Mouse (Mus musculus) kidney, embryonic 14.5 days (tissue): ENCODE measurements around the gene Akap2. TPM values are rescaled to one million over a fixed set of nuclear protein-coding genes. Genes with fewer than 3 reads are reported as not detected.

Experiments used
- ATAC-seq: fragments of 200-750 bp; cut with Nextera tagmentation; 2 replicates; pipeline ENCODE4 v1.8.0; 2017; ENCODE audit warnings: moderate number of reproducible peaks, mild to moderate bottlenecking, moderate TSS enrichment, moderate library complexity; ENCODE audit not compliant: low FRiP score, low TSS enrichment
- H3K27ac ChIP-seq: fragments of 300-500 bp; sonication (generic); 2 replicates; pipeline ENCODE4 v1.5.1; 2014; ENCODE audit warnings: low read depth, mild to moderate bottlenecking, low read length, moderate library complexity, mixed read lengths
- H3K27me3 ChIP-seq: fragments of 300-500 bp; sonication (generic); 2 replicates; pipeline ENCODE4 v1.6.1; 2014; ENCODE audit warnings: mild to moderate bottlenecking, low read length; ENCODE audit not compliant: control insufficient read depth, insufficient read depth
- H3K36me3 ChIP-seq: fragments of 300-500 bp; sonication (generic); 2 replicates; pipeline ENCODE4 v1.6.1; 2014; ENCODE audit warnings: low read length, mixed read lengths; ENCODE audit not compliant: control insufficient read depth, insufficient read depth
- H3K4me1 ChIP-seq: fragments of 300-500 bp; sonication (generic); 2 replicates; pipeline ENCODE4 v1.6.1; 2014; ENCODE audit warnings: low read length, mixed read lengths; ENCODE audit not compliant: control insufficient read depth, insufficient read depth
- H3K4me2 ChIP-seq: fragments of 300-500 bp; sonication (generic); replicated peaks from 2 replicates; pipeline ENCODE4 v1.6.1; 2014; ENCODE audit warnings: low read depth, mild to moderate bottlenecking, low read length
- H3K4me3 ChIP-seq: fragments of 300-500 bp; sonication (generic); 2 replicates; pipeline ENCODE4 v1.5.1; 2014; ENCODE audit warnings: mild to moderate bottlenecking, low read length
- H3K9ac ChIP-seq: fragments of 300-500 bp; sonication (generic); 2 replicates; pipeline ENCODE4 v1.6.1; 2014; ENCODE audit warnings: low read depth, mild to moderate bottlenecking, low read length, moderate library complexity
- H3K9me3 ChIP-seq: fragments of 300-500 bp; sonication (generic); 2 replicates; pipeline ENCODE4 v1.6.1; 2016; ENCODE audit warnings: low read length; ENCODE audit not compliant: control insufficient read depth
- WGBS: fragments of 180-500 bp; shearing (Covaris S2); extraction: QIAGEN DNeasy Blood & Tissue Kit; methylation state at CpG from one replicate; pipeline ENCODE4 v1.1.7; 2014; 5-methylcytosine and 5-hydroxymethylcytosine counted together
- polyA plus RNA-seq: library from polyadenylated mRNA; unstranded; fragments of >200 nt; fragmentation: Nextera tagmentation; extraction: Ambion mirVana; gene quantifications from 2 replicates; pipeline ENCODE4 v1.2.1, GENCODE M21; 2014

Akap2 gene
- polyA plus RNA-seq, 1 experiment from 2014 or later = 24.0 TPM

DNA sequence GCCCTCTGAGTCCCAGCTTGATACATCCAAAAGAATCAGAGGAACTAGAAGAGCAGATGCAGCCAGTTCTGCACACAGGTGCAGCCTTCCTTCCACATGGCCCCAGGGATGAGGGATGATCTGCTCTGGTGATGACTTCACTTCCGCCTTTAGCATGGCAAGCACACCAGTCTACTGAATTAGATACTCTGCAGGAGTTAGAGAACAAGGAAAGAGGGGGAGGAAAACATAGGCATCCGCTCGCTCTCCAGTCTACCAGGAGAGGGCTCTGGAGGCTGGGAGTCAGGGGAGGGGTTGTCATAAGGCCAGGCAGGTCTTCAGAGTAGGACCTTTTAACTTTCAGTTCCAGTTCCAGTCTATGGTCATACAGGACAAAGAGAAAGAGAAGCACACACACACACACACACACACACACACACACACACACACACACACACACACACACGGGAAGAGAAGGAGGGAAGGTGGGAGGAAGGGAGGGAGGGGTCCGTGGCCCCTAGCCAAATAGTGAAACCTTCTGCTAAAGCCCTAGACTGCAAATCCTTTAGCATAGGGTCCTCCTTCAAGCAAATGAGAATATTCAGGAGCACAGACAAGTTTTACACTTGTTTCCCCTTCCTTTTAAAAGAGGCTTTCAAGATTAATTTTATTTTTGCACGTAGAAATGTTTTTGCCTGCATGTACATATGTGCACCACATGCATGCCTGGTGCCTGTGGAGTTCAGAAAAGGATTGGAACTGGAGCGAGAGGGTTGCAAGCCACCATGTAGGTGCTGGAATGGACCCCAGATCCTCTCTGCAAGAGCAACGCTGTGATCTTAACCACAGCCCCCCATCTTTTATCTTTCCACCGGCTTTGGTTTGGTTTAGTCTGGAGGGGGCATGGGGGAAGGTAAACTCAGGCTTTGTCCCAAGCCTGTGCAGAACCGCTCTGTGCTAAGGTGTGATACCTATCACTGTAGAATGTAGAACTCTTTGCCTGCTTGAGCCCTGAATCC lies 197.0 kb downstream of the Akap2 start:
- H3K4me1 ChIP-seq = peaks cover 4% of the 10 kb centered on the region; the same call in 1 of the 2 replicates
- H3K9me3 ChIP-seq = no peaks in the 10 kb centered on the region
- no peaks in the 10 kb centered on the region for H3K27me3 ChIP-seq
- 79% methylated on average over 10 of the region's 10 CpGs for WGBS
- H3K36me3 ChIP-seq = no peaks in the 10 kb centered on the region
- no peak overlapping the region for H3K27ac ChIP-seq
- no peak overlapping the region for H3K4me2 ChIP-seq
- no peak overlapping the region for H3K4me3 ChIP-seq
- ATAC-seq = no peak
- H3K9ac ChIP-seq = no peak overlapping the region

DNA sequence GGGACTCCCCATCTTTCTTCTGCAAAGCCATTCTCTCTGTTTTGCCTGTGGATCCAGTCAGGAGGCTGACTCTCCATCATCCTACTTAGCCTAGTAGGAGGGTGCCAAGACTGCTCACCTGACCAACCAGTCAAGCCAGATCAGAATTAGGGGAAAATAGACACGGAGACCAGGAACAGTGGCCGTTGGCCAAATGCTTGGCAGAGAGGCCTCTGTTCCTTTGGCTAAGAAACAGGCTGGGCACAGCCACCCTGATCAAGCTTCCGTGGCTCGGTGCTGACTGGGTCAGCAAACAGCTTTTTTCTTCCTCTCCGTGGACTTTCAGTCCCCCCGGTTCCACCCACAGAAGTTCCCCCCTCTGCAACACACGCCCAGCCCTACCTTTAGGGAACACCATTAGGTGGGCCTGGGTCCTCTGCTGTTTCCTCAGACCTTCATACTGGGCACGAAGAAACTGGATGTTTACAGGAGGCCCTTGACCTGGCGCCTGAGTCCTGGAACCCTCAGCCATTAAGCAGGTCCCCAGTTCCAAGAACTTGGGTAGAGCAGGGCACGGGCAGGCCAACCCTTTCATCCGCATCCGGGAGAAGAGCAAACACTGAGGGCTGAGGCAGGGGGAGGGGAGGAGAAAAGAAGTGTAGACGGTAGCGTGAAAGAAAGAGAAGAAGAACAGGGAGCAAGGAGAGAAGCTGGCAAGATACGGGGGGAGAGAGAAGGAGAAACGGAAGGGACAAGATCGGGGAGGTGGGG lies 197.9 kb downstream of the Akap2 start:
- 0 out of 2 replicates have a peak overlapping the region, but pooled peaks have one; percentile 24 for H3K27ac ChIP-seq
- H3K36me3 ChIP-seq = no peaks in the 10 kb centered on the region
- H3K9me3 ChIP-seq = no peaks in the 10 kb centered on the region
- peak overlapping the region; percentile 36 for H3K4me2 ChIP-seq
- ATAC-seq = no peak
- peaks cover 4% of the 10 kb centered on the region; the same call in 1 of the 2 replicates for H3K4me1 ChIP-seq
- WGBS = 36% methylated on average over 17 of the region's 17 CpGs
- no peaks in the 10 kb centered on the region for H3K27me3 ChIP-seq
- H3K9ac ChIP-seq = peak overlapping the region; percentile 8; the same call in 1 of the 2 replicates
- peak overlapping the region; percentile 15 for H3K4me3 ChIP-seq

DNA sequence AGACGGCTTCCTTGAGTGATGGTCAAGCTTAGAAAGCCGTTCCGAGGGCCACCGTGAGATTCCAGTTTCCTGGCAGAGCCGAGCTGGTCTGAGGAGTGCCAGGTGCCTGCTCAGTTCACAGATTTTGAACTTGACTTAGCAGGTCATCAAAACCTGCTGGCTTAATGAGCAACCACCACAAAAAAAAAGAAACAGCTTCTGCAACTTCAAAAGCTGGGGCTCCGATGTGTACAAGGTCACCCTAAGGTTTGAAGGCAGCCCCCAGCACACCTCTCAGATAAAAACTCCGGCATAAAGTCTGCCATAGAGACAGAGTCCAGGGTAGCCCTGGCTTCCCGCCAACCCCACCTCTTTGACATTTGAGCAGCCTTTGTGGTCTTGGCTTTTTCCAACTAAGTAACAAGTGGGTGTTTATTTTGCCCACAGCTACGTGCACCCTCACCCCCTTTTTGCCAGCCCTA lies 198.8 kb downstream of the Akap2 start, which contains the start of gene D630039A03Rik:
Gene D630039A03Rik, minus strand, starts transcription at position 97 of the 461 bp plus-strand sequence.
- H3K4me3 ChIP-seq = peak within 1 kb of the TSS; percentile 15
- no peaks in the 10 kb centered on the region for H3K9me3 ChIP-seq
- peak within 1 kb of the TSS; percentile 36 for H3K4me2 ChIP-seq
- H3K9ac ChIP-seq = peak within 1 kb of the TSS; percentile 8
- peaks cover 4% of the 10 kb centered on the region; the same call in 1 of the 2 replicates for H3K4me1 ChIP-seq
- H3K36me3 ChIP-seq = no peaks in the 10 kb centered on the region
- ATAC-seq = no peak
- no peaks in the 10 kb centered on the region for H3K27me3 ChIP-seq
- H3K27ac ChIP-seq = 0 out of 2 replicates have a peak within 1 kb of the TSS, but pooled peaks have one; percentile 24
- 11% methylated on average over 9 of the region's 9 CpGs for WGBS

GRCm38 (mm10) chr4:57916711-57917110 lies 199.3 kb downstream of the Akap2 start:
- Histone ChIP-seq H3K36me3 (no peaks in the 10 kb centered on the region), H3K9me3 (no peaks in the 10 kb centered on the region), H3K4me2 (no peak overlapping the region), H3K27ac (no peak overlapping the region), H3K4me1 (peaks cover 4% of the 10 kb centered on the region; the same call in 1 of the 2 replicates), H3K4me3 (no peak overlapping the region), H3K9ac (no peak overlapping the region), H3K27me3 (no peaks in the 10 kb centered on the region)
- no peak for ATAC-seq
- WGBS = 64% methylated on average over 4 of the region's 4 CpGs

GRCm38 (mm10) chr4:57919494-57920423 lies 202.3 kb downstream of the Akap2 start:
- Histone ChIP-seq H3K36me3 (no peaks in the 10 kb centered on the region), H3K27ac (no peak overlapping the region), H3K9ac (no peak overlapping the region), H3K9me3 (no peaks in the 10 kb centered on the region), H3K27me3 (no peaks in the 10 kb centered on the region), H3K4me1 (peaks cover 6% of the 10 kb centered on the region; the same call in 1 of the 2 replicates), H3K4me2 (0 out of 2 replicates have a peak overlapping the region, but pooled peaks have one; percentile 2), H3K4me3 (no peak overlapping the region)
- ATAC-seq = peak; percentile 47; the same call in 1 of the 2 replicates
- 8% methylated on average over 8 of the region's 8 CpGs for WGBS

DNA sequence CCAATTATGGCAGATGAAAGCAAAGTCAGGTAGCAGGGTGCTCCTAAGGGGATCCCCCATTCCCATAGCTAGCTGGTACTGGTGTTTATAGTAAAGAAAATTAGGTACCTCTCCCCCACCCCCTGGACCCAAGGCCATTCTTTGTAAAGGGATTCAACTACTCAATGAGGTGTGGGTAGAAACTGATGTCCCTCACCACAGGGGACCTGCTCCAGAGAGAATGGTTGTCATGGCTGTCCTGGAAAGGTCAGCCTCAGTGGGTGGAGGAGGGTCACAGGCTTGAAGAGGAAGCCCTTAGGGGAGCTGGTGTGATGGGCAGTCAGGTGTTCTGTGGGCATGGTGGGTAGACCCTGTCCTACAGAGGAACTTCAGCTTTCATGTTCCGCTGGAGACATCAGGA lies 203.1 kb downstream of the Akap2 start:
- no peak overlapping the region for H3K4me2 ChIP-seq

DNA sequence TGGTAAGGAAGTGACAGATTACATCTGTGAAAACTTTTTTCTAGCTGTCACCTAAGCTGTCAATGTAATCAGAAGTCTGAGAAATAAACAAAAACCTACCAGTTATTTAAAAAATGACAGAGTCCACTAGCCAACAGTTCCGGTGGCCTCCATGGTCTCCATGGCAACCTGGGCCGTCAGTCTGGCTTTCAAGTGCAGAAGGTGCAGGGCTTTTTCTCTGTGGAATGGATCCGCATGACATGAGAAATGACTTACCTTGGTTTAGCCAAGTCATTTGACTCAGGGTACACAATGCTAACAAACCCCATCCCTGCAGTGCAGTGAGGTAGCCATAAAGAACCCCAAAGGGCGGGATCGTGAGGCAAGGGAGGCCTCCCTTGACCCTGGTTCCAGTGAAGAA lies 204.7 kb downstream of the Akap2 start:
- Histone ChIP-seq H3K27me3 (no peaks in the 10 kb centered on the region), H3K36me3 (no peaks in the 10 kb centered on the region), H3K4me1 (0 out of 2 replicates have a peak, but pooled peaks cover 3% of the 10 kb centered on the region), H3K4me3 (no peak overlapping the region), H3K9me3 (no peaks in the 10 kb centered on the region), H3K9ac (no peak overlapping the region), H3K4me2 (no peak overlapping the region), H3K27ac (no peak overlapping the region)
- WGBS = 49% methylated on average over 5 of the region's 5 CpGs
- no peak for ATAC-seq

More for the DNA sequence above, 203.1 kb downstream of the Akap2 start:
- no peak for ATAC-seq
- Histone ChIP-seq H3K27me3 (no peaks in the 10 kb centered on the region), H3K4me3 (no peak overlapping the region), H3K36me3 (no peaks in the 10 kb centered on the region), H3K27ac (no peak overlapping the region), H3K9ac (no peak overlapping the region), H3K4me1 (peaks cover 4% of the 10 kb centered on the region; the same call in 1 of the 2 replicates), H3K9me3 (no peaks in the 10 kb centered on the region)
- 100% methylated on average over 1 of the region's 1 CpGs for WGBS

DNA sequence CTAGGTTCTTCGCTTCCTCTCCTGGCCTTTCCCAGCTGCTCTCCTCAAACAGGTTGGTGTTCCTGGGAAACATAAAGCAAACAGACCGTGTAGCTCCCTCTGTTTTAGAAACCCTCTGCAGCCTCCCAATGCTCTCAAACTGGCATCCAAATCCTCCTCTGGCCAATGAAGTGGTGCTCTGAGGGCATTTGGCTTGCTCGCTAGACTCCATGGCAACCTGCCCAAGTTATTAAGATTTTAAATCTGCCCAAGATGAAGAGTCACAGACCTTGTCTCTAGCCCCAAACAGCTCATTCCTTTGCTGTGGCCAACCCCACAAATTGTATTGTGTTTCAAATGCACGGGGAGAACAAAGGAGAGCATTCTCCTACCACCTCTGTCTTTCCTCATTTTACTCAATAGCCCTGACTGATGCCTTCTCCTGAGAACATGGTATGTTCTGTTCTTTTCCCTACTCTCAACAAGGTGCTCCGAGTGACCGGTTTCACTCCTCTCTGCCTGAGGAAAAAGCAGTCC lies 207.2 kb downstream of the Akap2 start:
- H3K9ac ChIP-seq = no peak overlapping the region
- no peak overlapping the region for H3K4me2 ChIP-seq
- no peaks in the 10 kb centered on the region for H3K9me3 ChIP-seq
- 0 out of 2 replicates have a peak, but pooled peaks cover 3% of the 10 kb centered on the region for H3K4me1 ChIP-seq
- WGBS = 86% methylated on average over 6 of the region's 6 CpGs
- ATAC-seq = no peak
- H3K27me3 ChIP-seq = no peaks in the 10 kb centered on the region
- no peak overlapping the region for H3K4me3 ChIP-seq
- no peak overlapping the region for H3K27ac ChIP-seq
- H3K36me3 ChIP-seq = no peaks in the 10 kb centered on the region
